Mouse (Mus musculus) stomach, postnatal 0 days (tissue): ENCODE results near the gene Map4k3.
A peak's percentile ranks its signal among the peaks of the same experiment; 100 is the strongest.

Experiments
- CTCF ChIP-seq: IDR thresholded peaks from 2 replicates; pipeline ENCODE4 v1.5.1; 2016; ENCODE audit warnings: antibody characterized with exemption, low read depth, mild to moderate bottlenecking, moderate library complexity
- EP300 ChIP-seq: optimal IDR thresholded peaks from 2 replicates; pipeline ENCODE3; 2016; ENCODE audit warnings: antibody characterized with exemption

DNA sequence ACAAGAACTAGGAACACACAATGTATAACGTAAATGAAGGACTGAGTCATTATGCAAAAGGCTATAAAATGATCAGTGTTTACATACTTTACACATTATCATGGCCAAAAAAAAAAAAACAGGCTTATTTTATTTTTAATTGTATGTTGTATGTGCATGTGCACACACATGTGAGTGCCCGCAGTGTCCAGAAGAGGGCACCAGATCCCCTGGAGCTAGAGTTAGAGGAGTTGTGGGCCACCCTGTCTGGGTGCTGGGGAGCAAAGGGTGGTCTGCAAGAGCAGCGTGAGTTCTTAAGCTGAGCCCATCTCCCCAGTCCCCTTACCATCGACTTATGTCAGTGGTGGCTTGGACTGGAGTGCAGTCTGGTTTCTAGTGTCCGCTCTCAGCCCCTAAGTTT is 170.8 kb downstream of the Map4k3 start:
- TF ChIP-seq CTCF (peak; percentile 30; the same call in 1 of the 2 replicates), EP300 (no peak)
